Mouse (Mus musculus) embryonic facial prominence, embryonic 11.5 days (tissue): ENCODE results near the gene Vmn1r45. TPM values are rescaled to one million over a fixed set of nuclear protein-coding genes. Genes with fewer than 3 reads are reported as not detected.
"Not testable (repeated sequence)": the region's sequence is repeated elsewhere in the genome, so short reads cannot be mapped to it uniquely, and the experiment has no call there.

Source experiments
- ATAC-seq: fragments of 200-750 bp; cut with Nextera tagmentation; replicated peaks from 2 replicates; pipeline ENCODE4 v1.8.0; 2017; ENCODE audit warnings: low read depth; ENCODE audit not compliant: insufficient number of reproducible peaks, low FRiP score, low TSS enrichment
- DNase-seq: peaks from one replicate; pipeline ENCODE4 v3.0.0-alpha.2; 2015; ENCODE audit warnings: low spot score
- H3K27ac ChIP-seq: fragments of 300-500 bp; sonication (generic); replicated peaks from 2 replicates; pipeline ENCODE4 v1.5.1; 2014; ENCODE audit warnings: mild to moderate bottlenecking, low read depth, low read length, control low read depth
- H3K27me3 ChIP-seq: fragments of 300-500 bp; sonication (generic); 2 replicates; pipeline ENCODE4 v1.6.1; 2014; ENCODE audit warnings: mild to moderate bottlenecking, low read length, moderate library complexity, mixed read lengths; ENCODE audit not compliant: control insufficient read depth, insufficient read depth
- H3K36me3 ChIP-seq: fragments of 300-500 bp; sonication (generic); replicated peaks from 2 replicates; pipeline ENCODE4 v1.6.1; 2014; ENCODE audit warnings: low read depth, mild to moderate bottlenecking, low read length, moderate library complexity, mixed read lengths; ENCODE audit not compliant: control insufficient read depth, insufficient read depth
- H3K4me1 ChIP-seq: fragments of 300-500 bp; sonication (generic); 2 replicates; pipeline ENCODE4 v1.6.1; 2014; ENCODE audit warnings: low read length, mixed read lengths; ENCODE audit not compliant: control insufficient read depth, insufficient read depth
- H3K4me2 ChIP-seq: fragments of 300-500 bp; sonication (generic); 2 replicates; pipeline ENCODE4 v1.6.1; 2014; ENCODE audit warnings: low read depth, mild to moderate bottlenecking, control low read depth, low read length, moderate library complexity
- H3K4me3 ChIP-seq: fragments of 300-500 bp; sonication (generic); 2 replicates; pipeline ENCODE4 v1.5.1; 2014; ENCODE audit warnings: low read depth, low read length, control low read depth
- H3K9ac ChIP-seq: fragments of 300-500 bp; sonication (generic); replicated peaks from 2 replicates; pipeline ENCODE4 v1.6.1; 2014; ENCODE audit warnings: mild to moderate bottlenecking, control low read depth, low read length
- H3K9me3 ChIP-seq: fragments of 300-500 bp; sonication (generic); replicated peaks from 2 replicates; pipeline ENCODE4 v1.6.1; 2016; ENCODE audit warnings: mild to moderate bottlenecking, low read length, inconsistent platforms, mixed read lengths; ENCODE audit not compliant: control insufficient read depth
- WGBS: fragments of 180-500 bp; shearing (Covaris S2); extraction: QIAGEN DNeasy Blood & Tissue Kit; methylation state at CpG from one replicate; pipeline ENCODE4 v1.1.7; 2014; 5-methylcytosine and 5-hydroxymethylcytosine counted together
- polyA plus RNA-seq: library from polyadenylated mRNA; unstranded; fragments of >200 nt; fragmentation: Nextera tagmentation; extraction: Ambion mirVana; gene quantifications from 2 replicates; pipeline ENCODE4 v1.2.1, GENCODE M21; 2014

The Vmn1r45 gene
- not detected in 2 replicates for polyA plus RNA-seq

DNA sequence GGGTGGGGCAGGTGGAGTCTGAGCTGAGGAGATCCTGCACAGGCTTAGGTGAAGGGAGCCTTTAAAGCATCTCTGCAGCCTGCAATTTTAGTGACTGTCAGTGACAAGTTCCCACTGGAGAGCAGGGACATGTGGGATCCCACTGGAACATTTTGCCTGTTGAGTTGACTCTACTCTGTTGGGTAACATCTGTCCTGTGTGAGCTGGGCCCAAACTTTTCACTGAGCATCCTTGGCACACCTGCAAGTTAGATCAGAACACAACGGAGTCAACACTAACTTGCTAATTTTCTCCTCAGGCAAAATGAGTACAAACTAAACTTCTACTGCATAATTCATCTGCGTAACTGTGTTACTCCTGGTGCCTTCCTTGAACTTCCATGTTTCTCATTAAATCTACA, at the start of gene Vmn1r45:
TSS of gene Vmn1r45 (minus strand) at position 101 of the 400 bp plus-strand sequence.
- not testable (repeated sequence) for ATAC-seq, H3K36me3 ChIP-seq, H3K4me3 ChIP-seq, H3K9ac ChIP-seq, DNase-seq, H3K9me3 ChIP-seq, H3K4me2 ChIP-seq, H3K27me3 ChIP-seq, H3K27ac ChIP-seq, H3K4me1 ChIP-seq
- 93% methylated on average over 2 of the region's 2 CpGs for WGBS

DNA sequence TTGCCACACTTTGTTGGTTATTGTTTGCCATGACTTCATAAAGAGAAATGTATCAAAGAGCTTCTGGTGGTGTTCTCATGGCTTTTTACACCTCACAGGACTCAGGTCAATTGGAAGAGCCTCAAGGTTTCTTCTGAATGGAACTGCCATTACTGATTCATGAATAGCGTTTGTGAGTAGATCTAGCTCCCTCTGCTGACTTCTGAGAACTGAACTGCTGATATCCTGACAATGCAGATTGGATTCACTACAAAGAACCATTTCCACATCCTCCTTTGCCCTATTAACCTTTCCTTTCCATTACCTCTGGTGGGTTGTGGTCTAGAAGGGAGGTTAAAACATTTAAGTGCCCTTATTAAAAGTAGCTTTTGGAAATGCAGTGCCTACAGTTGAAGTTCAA, 45.6 kb upstream of the Vmn1r45 start:
- H3K4me1 ChIP-seq = no peaks in the 10 kb centered on the region
- H3K9me3 ChIP-seq = no peaks in the 10 kb centered on the region
- no peaks in the 10 kb centered on the region for H3K27me3 ChIP-seq
- no peak overlapping the region for H3K27ac ChIP-seq
- WGBS = 21% methylated on average over 1 of the region's 1 CpGs
- no peak for ATAC-seq
- H3K36me3 ChIP-seq = no peaks in the 10 kb centered on the region
- no peak overlapping the region for H3K4me3 ChIP-seq
- no peak for DNase-seq
- H3K9ac ChIP-seq = no peak overlapping the region
- no peak overlapping the region for H3K4me2 ChIP-seq

DNA sequence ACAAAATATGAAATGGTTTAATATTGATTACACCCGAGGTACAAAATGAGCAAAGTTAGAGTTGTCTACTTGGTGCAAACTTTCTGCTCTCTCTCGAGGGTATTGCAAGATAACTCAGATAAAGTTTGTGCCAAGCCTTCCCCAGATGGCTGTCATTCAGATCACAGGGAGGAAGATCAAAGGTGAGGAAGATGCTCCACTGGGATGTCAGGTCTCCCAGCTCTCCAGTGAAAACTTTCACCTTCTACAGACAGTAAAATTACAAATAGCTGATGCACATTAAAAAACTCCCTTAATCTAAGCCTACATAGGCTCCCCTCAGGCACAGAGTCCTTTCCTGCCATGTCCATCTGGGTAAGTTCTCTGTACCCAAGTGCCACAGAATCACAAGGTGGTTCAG, 28.6 kb upstream of the Vmn1r45 start, which contains the start of gene Vmn1r46:
TSS of gene Vmn1r46 (plus strand) at position 301 of the 400 bp plus-strand sequence.
- DNase-seq (no peak), ATAC-seq (no peak)
- 62% methylated on average over 2 of the region's 2 CpGs for WGBS
- H3K36me3 ChIP-seq = no peaks in the 10 kb centered on the region
- H3K9me3 ChIP-seq = peaks cover 3% of the 10 kb centered on the region; the same call in 1 of the 2 replicates
- no peak within 1 kb of the TSS for H3K4me2 ChIP-seq
- no peak within 1 kb of the TSS for H3K27ac ChIP-seq
- no peaks in the 10 kb centered on the region for H3K27me3 ChIP-seq
- no peaks in the 10 kb centered on the region for H3K4me1 ChIP-seq
- no peak within 1 kb of the TSS for H3K4me3 ChIP-seq
- no peak within 1 kb of the TSS for H3K9ac ChIP-seq

DNA sequence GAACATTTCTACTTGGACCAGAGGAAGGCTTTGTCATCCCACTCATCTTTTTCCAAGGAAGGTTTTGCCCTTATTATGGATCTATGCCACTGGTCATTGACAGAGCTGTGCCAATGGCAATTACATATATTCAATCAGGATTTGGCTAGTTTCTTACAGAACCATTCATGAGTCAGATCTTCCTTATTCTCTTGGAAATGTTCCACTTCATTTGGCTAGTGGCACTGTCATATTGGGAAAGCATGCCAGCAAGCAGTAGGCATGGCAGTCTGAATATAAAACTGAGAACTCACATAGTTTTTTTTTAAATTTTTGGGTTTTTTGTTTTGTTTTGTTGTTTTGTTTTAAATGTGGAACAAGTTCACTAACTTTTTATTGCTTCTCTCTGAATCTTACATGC, 25.9 kb upstream of the Vmn1r45 start:
- no peak for ATAC-seq
- H3K4me3 ChIP-seq = no peak overlapping the region
- H3K27me3 ChIP-seq = no peaks in the 10 kb centered on the region
- no peaks in the 10 kb centered on the region for H3K4me1 ChIP-seq
- H3K36me3 ChIP-seq = no peaks in the 10 kb centered on the region
- H3K9ac ChIP-seq = no peak overlapping the region
- no peak overlapping the region for H3K27ac ChIP-seq
- H3K4me2 ChIP-seq = no peak overlapping the region
- H3K9me3 ChIP-seq = peaks cover 3% of the 10 kb centered on the region; the same call in 1 of the 2 replicates
- no peak for DNase-seq

DNA sequence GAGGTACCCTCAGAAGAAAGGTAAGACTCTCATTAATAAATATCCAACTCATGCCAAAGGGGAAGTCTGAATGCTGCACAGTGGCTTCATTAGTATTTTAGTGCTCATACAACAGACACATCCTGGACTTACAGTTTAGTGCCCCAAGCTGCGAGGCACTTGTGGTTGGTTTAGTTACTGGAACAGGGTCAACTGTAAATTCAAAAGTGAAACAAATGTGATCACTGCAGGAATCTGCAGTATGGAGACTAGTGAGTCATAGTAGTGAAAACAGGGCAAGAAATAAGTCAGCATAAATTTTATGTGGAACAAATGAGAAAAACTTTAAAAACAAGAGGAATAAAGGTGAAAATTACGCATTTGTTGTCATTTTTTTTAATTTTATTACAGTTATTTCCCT, 13.2 kb upstream of the Vmn1r45 start:
- Histone ChIP-seq H3K4me1 (no peaks in the 10 kb centered on the region), H3K36me3 (no peaks in the 10 kb centered on the region), H3K9ac (no peak overlapping the region), H3K4me3 (no peak overlapping the region), H3K27me3 (no peaks in the 10 kb centered on the region), H3K4me2 (no peak overlapping the region), H3K9me3 (peaks cover 4% of the 10 kb centered on the region; the same call in 1 of the 2 replicates), H3K27ac (no peak overlapping the region)
- ATAC-seq (no peak), DNase-seq (no peak)
- 66% methylated on average over 2 of the region's 2 CpGs for WGBS

DNA sequence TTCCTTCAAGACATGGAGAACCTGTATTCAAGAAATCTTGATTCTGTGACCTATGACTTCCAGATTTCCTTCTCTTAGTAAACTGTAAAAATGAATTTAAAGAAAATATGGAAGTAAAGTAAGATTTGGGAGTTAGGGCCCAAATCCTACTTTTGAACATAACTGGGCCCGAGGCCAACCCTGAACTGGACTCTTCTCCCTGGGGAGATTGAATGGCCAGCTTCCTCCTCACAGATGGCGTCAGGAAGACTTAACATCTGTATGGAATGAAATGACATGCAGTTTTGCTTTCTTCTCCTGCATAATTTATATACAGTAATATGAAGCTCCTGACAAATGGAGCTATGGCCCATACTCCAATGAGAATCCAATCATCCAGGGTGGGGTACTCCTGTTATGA, 528 bp upstream of the Vmn1r45 start:
- Histone ChIP-seq H3K27me3 (no peaks in the 10 kb centered on the region), H3K4me2 (no peak overlapping the region)

DNA sequence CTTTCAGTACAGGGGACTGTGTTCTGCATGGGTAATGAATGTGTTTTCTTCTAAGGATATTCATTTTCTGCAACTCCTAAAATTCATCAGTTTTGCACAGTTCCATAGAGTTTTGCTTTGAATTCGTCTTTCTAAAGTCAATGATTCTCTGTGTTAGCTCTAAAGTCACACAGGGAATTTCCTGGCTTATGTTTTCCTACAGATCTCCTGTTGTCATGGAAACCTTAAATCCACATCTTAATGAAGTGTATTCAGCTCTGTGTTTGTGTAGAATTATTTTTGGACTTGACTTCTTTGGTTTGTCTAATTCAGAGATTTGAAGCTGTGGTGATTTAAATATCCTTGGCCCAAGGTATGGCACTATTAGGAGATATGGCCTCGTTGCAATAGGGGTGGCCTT, 56.6 kb downstream of the Vmn1r45 start:
- WGBS = 59% methylated on average over 2 of the region's 2 CpGs

More for the DNA sequence above, 528 bp upstream of the Vmn1r45 start:
- DNase-seq (no peak), ATAC-seq (no peak)
- no peak overlapping the region for H3K27ac ChIP-seq
- no peaks in the 10 kb centered on the region for H3K4me1 ChIP-seq
- no peaks in the 10 kb centered on the region for H3K9me3 ChIP-seq
- WGBS = 87% methylated on average over 2 of the region's 2 CpGs
- H3K4me3 ChIP-seq = no peak overlapping the region
- H3K36me3 ChIP-seq = no peaks in the 10 kb centered on the region
- no peak overlapping the region for H3K9ac ChIP-seq

DNA sequence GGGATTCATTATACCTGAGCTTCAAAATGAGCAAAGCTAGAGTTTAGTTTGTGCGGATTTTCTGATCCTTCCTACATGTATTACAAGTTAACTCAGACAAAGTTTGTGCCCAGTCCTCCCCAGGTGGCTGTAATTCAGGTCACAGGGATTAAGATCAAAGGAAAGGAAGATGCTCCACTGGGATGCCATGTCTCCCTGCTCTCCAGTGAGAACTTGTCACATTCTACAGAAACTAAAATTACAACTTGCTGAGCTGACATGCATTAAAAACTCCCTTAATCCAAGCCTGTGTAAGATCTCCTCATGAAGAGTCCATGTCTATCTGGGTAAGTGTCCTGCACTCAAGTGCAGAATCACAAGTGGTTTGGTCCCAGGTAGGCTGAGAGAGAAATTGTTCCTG, 57.0 kb downstream of the Vmn1r45 start, which contains the start of gene Vmn1r44:
TSS of gene Vmn1r44 (plus strand) at position 301 of the 400 bp plus-strand sequence.
- Histone ChIP-seq H3K36me3 (no peaks in the 10 kb centered on the region), H3K4me1 (no peaks in the 10 kb centered on the region), H3K27ac (no peak within 1 kb of the TSS), H3K4me3 (no peak within 1 kb of the TSS), H3K9ac (no peak within 1 kb of the TSS), H3K27me3 (no peaks in the 10 kb centered on the region), H3K9me3 (no peaks in the 10 kb centered on the region), H3K4me2 (no peak within 1 kb of the TSS)
- DNase-seq (no peak), ATAC-seq (no peak)
- 79% methylated on average over 1 of the region's 1 CpGs for whole genome bisulfite sequencing

More for the DNA sequence above, 56.6 kb downstream of the Vmn1r45 start:
- no peak for ATAC-seq
- Histone ChIP-seq H3K4me2 (no peak overlapping the region), H3K4me1 (no peaks in the 10 kb centered on the region), H3K4me3 (no peak overlapping the region), H3K9me3 (no peaks in the 10 kb centered on the region), H3K9ac (no peak overlapping the region), H3K27ac (no peak overlapping the region), H3K27me3 (no peaks in the 10 kb centered on the region), H3K36me3 (no peaks in the 10 kb centered on the region)
- DNase-seq = no peak
